8 mouse cellular contexts compared by ENCODE assay signal in the genomic region with DNA sequence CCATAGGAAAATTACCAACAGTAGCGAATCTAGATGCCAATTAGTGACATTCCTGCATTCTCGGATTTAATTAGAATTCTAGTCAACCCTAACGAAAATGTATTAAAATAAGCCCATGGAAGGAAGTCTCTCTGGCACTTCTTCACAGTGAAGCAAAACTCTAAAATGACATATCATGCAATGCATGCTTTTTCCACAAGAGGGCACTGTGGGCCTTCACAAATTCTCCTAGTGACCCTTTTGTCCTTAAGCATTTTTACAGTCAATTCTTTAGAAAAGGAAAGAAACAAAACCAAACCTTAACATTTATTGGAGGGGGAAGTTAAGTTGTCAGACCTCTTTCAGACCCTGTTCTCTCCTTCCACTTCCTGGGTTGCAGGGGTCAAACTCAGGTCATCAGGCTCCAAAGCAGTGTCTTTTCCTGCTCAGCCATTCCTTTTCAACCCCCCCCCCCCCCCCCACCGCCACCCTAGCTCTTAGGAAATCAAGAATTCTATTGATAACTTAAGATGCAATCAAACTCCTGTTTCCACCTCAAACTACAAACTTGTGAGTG. TPM values are rescaled to one million over a fixed set of nuclear protein-coding genes. Genes with fewer than 3 reads are reported as not detected.
A peak's percentile ranks its signal among the peaks of the same experiment; 100 is the strongest.
DNase-seq lines count a peak whose midpoint lies in the region; ATAC-seq and TF ChIP-seq lines count a peak whose summit lies in the region.
"Not testable (repeated sequence)": the region's sequence is repeated elsewhere in the genome, so short reads cannot be mapped to it uniquely, and the experiment has no call there.

No protein-coding gene starts in this region.

- not testable (repeated sequence) for TF ChIP-seq EP300 in heart, adult 2 months (IDR thresholded peaks at IDR 0.05; ENCODE audit: insufficient read depth, low read depth, low read length); lung, postnatal 0 days (IDR thresholded peaks at IDR 0.05)

- H3K36me3 ChIP-seq in heart, adult 2 months (ENCODE audit: control insufficient read depth, insufficient read depth, low read length); lung, postnatal 0 days (ENCODE audit: insufficient read depth, low read length): not testable (repeated sequence)

- TF ChIP-seq POLR2A in heart, adult 2 months (IDR thresholded peaks at IDR 0.05; ENCODE audit: insufficient read depth, low read depth, low read length): not testable (repeated sequence)

- DNase-seq in 416B (ENCODE audit: low read depth) (peak; percentile 24), adipocyte (ENCODE audit: low spot score) (peak; percentile 13)
- DNase-seq in heart, adult 2 months; layer of hippocampus, adult 2 months (ENCODE audit: low spot score in 2 of 2): not testable (repeated sequence)
- peak; percentile 10 for DNase-seq in lung, postnatal 0 days (ENCODE audit: low spot score)
- DNase-seq in naive thymus-derived CD4-positive, alpha-beta T cell, adult 2 months (ENCODE audit: low read depth): peak; percentile 20

- ATAC-seq in erythroblast, adult 5-6 weeks (replicated peaks; ENCODE audit: low FRiP score, poor library complexity, severe bottlenecking): peak; percentile 73
- peak; percentile 25 for ATAC-seq in inflammation-experienced regulatory T-cells, adult 6 months
- ATAC-seq in lung, postnatal 0 days: peak; percentile 23; the same call in 1 of the 2 replicates

- H3K4me3 ChIP-seq in heart, adult 2 months; layer of hippocampus, adult 2 months; lung, postnatal 0 days (ENCODE audit: low read depth, low read length): not testable (repeated sequence)

- intact Hi-C loops in heart, adult 2 months (cut with DNase I): loop anchor here (10.0 kb wide), 3 partner anchors 214 to 524 kb away; no protein-coding TSS in a partner anchor

- H3K4me2 ChIP-seq in lung, postnatal 0 days (replicated peaks; ENCODE audit: low read depth, low read length): not testable (repeated sequence)

- not testable (repeated sequence) for H3K27me3 ChIP-seq in heart, adult 2 months (ENCODE audit: control insufficient read depth, insufficient read depth, low read length); lung, postnatal 0 days (replicated peaks; ENCODE audit: insufficient read depth, low read length)

- H3K79me2 ChIP-seq in heart, adult 2 months (replicated peaks; ENCODE audit: control insufficient read depth, insufficient read depth, low read length): not testable (repeated sequence)

- not testable (repeated sequence) for H3K9me3 ChIP-seq in lung, postnatal 0 days (ENCODE audit: low read length)

- not testable (repeated sequence) for H3K27ac ChIP-seq in heart, adult 2 months; layer of hippocampus, adult 2 months; lung, postnatal 0 days (ENCODE audit: low read length)

- H3K9ac ChIP-seq in heart, adult 2 months (ENCODE audit: low read depth, low read length); lung, postnatal 0 days (replicated peaks; ENCODE audit: low read depth): not testable (repeated sequence)

- peak; percentile 58 for TF ChIP-seq CTCF in heart, adult 2 months (IDR thresholded peaks at IDR 0.05)
- TF ChIP-seq CTCF in layer of hippocampus, adult 2 months (conservative IDR thresholded peaks at IDR 0.05): peak; percentile 65
- TF ChIP-seq CTCF in lung, postnatal 0 days (IDR thresholded peaks at IDR 0.05): peak; percentile 58

- not testable (repeated sequence) for H3K4me1 ChIP-seq in heart, adult 2 months (ENCODE audit: control insufficient read depth, insufficient read depth, low read length); lung, postnatal 0 days (ENCODE audit: insufficient read depth, low read depth, low read length)

- WGBS in heart, adult 2 months: 5% methylated on average over 4 of the region's 4 CpGs
- WGBS in lung, postnatal 0 days: 2% methylated on average over 3 of the region's 4 CpGs

RNA-seq across cellular contexts. Expression of gene Catspere2, which starts 42.7 kb away (rescaled TPM):
- not detected in 2 replicates for total RNA-seq in erythroblast, adult 5-6 weeks (2015; ENCODE audit: low replicate concordance)
- total RNA-seq in erythroblast, adult 5-6 weeks (2017; ENCODE audit: low replicate concordance): not detected in 2 replicates
- total RNA-seq in heart, adult 2 months (2021): under 1 TPM in 1 of 2 experiments, not detected in 1; 0.09 TPM
- 0.10 and 0.23 TPM in 2 replicates for polyA plus RNA-seq in heart, adult 2 months (2012; rRNA removed)
- not detected for polyA plus RNA-seq in inflammation-experienced regulatory T-cells, adult 6 months (2017; shearing (Covaris generic))
- 1 to 10 TPM; 5.4 to 6.4 TPM for total RNA-seq in layer of hippocampus, adult 2 months (2021)
- polyA plus RNA-seq in lung, postnatal 0 days (2015; fragmentation: Nextera tagmentation; extraction: Ambion mirVana): 1.9 TPM in 2 replicates

Comparison
In these comparisons a context has a peak if more than half of its experiments do, and no peak if none do; other contexts are left out.
1. ATAC-seq: peak in every context shown above with its lines; median percentile 73 in erythroblast, adult 5-6 weeks; 25 in inflammation-experienced regulatory T-cells, adult 6 months; 23 in lung, postnatal 0 days.
2. RNA of gene Catspere2, which starts 42.7 kb away (total RNA-seq): 5.4 to 6.4 TPM in layer of hippocampus, adult 2 months; 0.09 TPM in heart, adult 2 months and not detected in erythroblast, adult 5-6 weeks; every median in the first group is over 4 times any median in the second.
3. Peak in every context shown above with its lines, with median percentiles within 50 percentile points of each other: CTCF ChIP-seq.